Mouse (Mus musculus): ENCODE data around the gene Lzic.

Lzic gene

GRCm38 (mm10) chr4:149526330-149526729 is 41.3 kb downstream of the Lzic start:
- DNase-seq (ENCODE audit: low spot score in 2 of 2): no peak

GRCm38 (mm10) chr4:149527621-149528354 is 42.8 kb downstream of the Lzic start:
- DNase-seq (ENCODE audit: low spot score in 2 of 2): no peak

- no peak for DNase-seq (ENCODE audit: low spot score in 2 of 2)
Measured at GRCm38 (mm10) chr4:149529691-149530090, 44.7 kb downstream of the Lzic start.

GRCm38 (mm10) chr4:149539441-149539840 is 54.4 kb downstream of the Lzic start:
- peak in 1 of 2 experiments; percentile 48 for DNase-seq (ENCODE audit: low spot score in 2 of 2)

- no peak for DNase-seq (ENCODE audit: low spot score in 2 of 2)
Measured at GRCm38 (mm10) chr4:149541935-149542334, 56.9 kb downstream of the Lzic start.

- DNase-seq (ENCODE audit: low spot score in 2 of 2): no peak
Measured at GRCm38 (mm10) chr4:149542431-149542830, 57.4 kb downstream of the Lzic start.

GRCm38 (mm10) chr4:149542927-149543553 is 58.0 kb downstream of the Lzic start:
- peak; percentile 62 to 88 for DNase-seq (ENCODE audit: low spot score in 2 of 2)

- no peak for DNase-seq (ENCODE audit: low spot score in 2 of 2)
Measured at GRCm38 (mm10) chr4:149544892-149545291, 59.9 kb downstream of the Lzic start.

Measured in urinary bladder, postnatal 4 days (tissue).